12 mouse cellular contexts compared by ENCODE assay signal in the genomic region with DNA sequence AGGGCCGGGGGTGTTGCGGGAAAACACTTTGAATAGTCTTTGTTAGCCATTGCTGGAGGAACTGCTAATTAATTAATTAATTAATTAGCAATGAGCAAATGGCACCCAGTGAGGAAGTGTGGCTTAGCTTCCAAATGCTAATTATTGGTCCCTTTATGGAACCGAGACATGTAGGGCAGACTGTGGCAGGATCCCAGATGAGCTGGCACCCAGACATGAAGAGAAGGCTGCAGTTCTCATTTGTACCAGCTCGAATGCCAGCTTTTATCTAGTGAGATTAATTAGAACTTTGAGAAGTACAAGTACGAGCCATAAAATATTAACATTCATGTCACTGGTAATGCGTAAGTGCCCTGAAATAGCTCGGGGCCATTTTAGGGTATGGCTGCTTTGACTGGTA. TPM values are rescaled to one million over a fixed set of nuclear protein-coding genes. Genes with fewer than 3 reads are reported as not detected.
DNase-seq lines count a peak whose midpoint lies in the region; ATAC-seq lines count a peak whose summit lies in the region.
"Had no signal": no experiment of that assay in that cellular context is flagged by ENCODE, and none has a peak within 500 bp of the region (broad histone marks: within the 10 kb centered on the region; RNA-seq: fewer than 3 reads in every experiment).

No protein-coding gene starts in this region.

- 83% methylated on average over 7 of the region's 7 CpGs for WGBS in heart, embryonic 11.5 days (ENCODE audit: insufficient replicate concordance)
- WGBS in forebrain, embryonic 13.5 days = 40% methylated on average over 7 of the region's 7 CpGs
- 89% methylated on average over 7 of the region's 7 CpGs for WGBS in liver, embryonic 11.5 days

- H3K27me3 ChIP-seq in heart, embryonic 11.5 days (ENCODE audit: control insufficient read depth, insufficient read depth, low read length) = 0 out of 2 replicates have a peak, but pooled peaks cover 4% of the 10 kb centered on the region
- H3K27me3 ChIP-seq in forebrain, embryonic 13.5 days = no peaks in the 10 kb centered on the region
- H3K27me3 ChIP-seq in liver, embryonic 11.5 days (replicated peaks; ENCODE audit: control insufficient read depth, insufficient read depth, low read length) = no peaks in the 10 kb centered on the region

- intact Hi-C loops in heart, postnatal 10 days (cut with DNase I) = no loop called here

- H3K4me2 ChIP-seq in heart, embryonic 11.5 days = no peak overlapping the region
- H3K4me2 ChIP-seq in forebrain, embryonic 13.5 days = peak overlapping the region; percentile 6; the same call in 1 of the 2 replicates
- H3K4me2 ChIP-seq in liver, embryonic 11.5 days = no peak overlapping the region

- H3K4me1 ChIP-seq in heart, embryonic 11.5 days (ENCODE audit: control insufficient read depth, insufficient read depth, low read length) = peaks cover 5% of the 10 kb centered on the region; the same call in 1 of the 2 replicates
- peaks cover 39% of the 10 kb centered on the region for H3K4me1 ChIP-seq in forebrain, embryonic 13.5 days
- H3K4me1 ChIP-seq in liver, embryonic 11.5 days (replicated peaks; ENCODE audit: control insufficient read depth, insufficient read depth, low read length) = no peaks in the 10 kb centered on the region

- no peak overlapping the region for H3K9ac ChIP-seq in heart, embryonic 11.5 days (ENCODE audit: low read depth, low read length)
- H3K9ac ChIP-seq in forebrain, embryonic 13.5 days = no peak overlapping the region
- no peak overlapping the region for H3K9ac ChIP-seq in liver, embryonic 11.5 days (ENCODE audit: low read depth, low read length)

- no peak for ATAC-seq in heart, embryonic 11.5 days (replicated peaks; ENCODE audit: insufficient number of reproducible peaks, low FRiP score, low TSS enrichment)
- peak; percentile 91 for ATAC-seq in forebrain, embryonic 13.5 days
- ATAC-seq in liver, embryonic 11.5 days (replicated peaks; ENCODE audit: low FRiP score) = no peak

- no peak overlapping the region for H3K4me3 ChIP-seq in heart, embryonic 11.5 days (ENCODE audit: low read depth, low read length)
- no peak overlapping the region for H3K4me3 ChIP-seq in forebrain, embryonic 13.5 days
- no peak overlapping the region for H3K4me3 ChIP-seq in liver, embryonic 11.5 days (ENCODE audit: low read depth, low read length)

- H3K9me3 ChIP-seq in heart, embryonic 11.5 days (replicated peaks; ENCODE audit: control insufficient read depth, low read length) = no peaks in the 10 kb centered on the region
- no peaks in the 10 kb centered on the region for H3K9me3 ChIP-seq in forebrain, embryonic 13.5 days (replicated peaks)
- no peaks in the 10 kb centered on the region for H3K9me3 ChIP-seq in liver, embryonic 11.5 days (ENCODE audit: control insufficient read depth, low read length)
- H3K9me3 ChIP-seq: G1E had no signal

- DNase-seq in heart, postnatal 10 days = peak; percentile 15
- DNase-seq in layer of hippocampus, adult 8-10 months (ENCODE audit: low spot score in 2 of 2) = peak; percentile 72 to 77
- DNase-seq in right cerebral cortex, adult 2 months (ENCODE audit: low spot score in 2 of 2) = peak; percentile 13 to 21
- DNase-seq in adrenal gland, adult 8-10 months = no peak
- no peak for DNase-seq in embryo, embryonic 9.5 days (ENCODE audit: extremely low spot score)
- no peak for DNase-seq in liver, embryonic 11.5 days (ENCODE audit: low spot score)
- DNase-seq: gastrocnemius, postnatal 14 days; kidney, postnatal 4 days; lung, postnatal 10 days had no signal

- no peaks in the 10 kb centered on the region for H3K36me3 ChIP-seq in heart, embryonic 11.5 days (ENCODE audit: control insufficient read depth, insufficient read depth, low read length)
- no peaks in the 10 kb centered on the region for H3K36me3 ChIP-seq in forebrain, embryonic 13.5 days (ENCODE audit: poor library complexity, severe bottlenecking)
- H3K36me3 ChIP-seq in liver, embryonic 11.5 days (ENCODE audit: control insufficient read depth, insufficient read depth, low read length) = no peaks in the 10 kb centered on the region

- H3K27ac ChIP-seq in heart, embryonic 11.5 days (ENCODE audit: low read depth, low read length) = no peak overlapping the region
- peak overlapping the region; percentile 53; the same call in 1 of the 2 replicates for H3K27ac ChIP-seq in forebrain, embryonic 13.5 days
- no peak overlapping the region for H3K27ac ChIP-seq in liver, embryonic 11.5 days (ENCODE audit: low read depth, low read length)

RNA-seq across cellular contexts. Expression of gene Xrcc2, which starts 53.2 kb away (rescaled TPM):
- 1 to 10 TPM; 5.6 to 7.2 TPM for total RNA-seq in heart, postnatal 10 days (2021)
- polyA plus RNA-seq in heart, embryonic 11.5 days (2014; fragmentation: Nextera tagmentation; extraction: Ambion mirVana) = 10.0 and 11.1 TPM in 2 replicates
- 10.8 and 11.3 TPM in 2 replicates for polyA plus RNA-seq in forebrain, embryonic 13.5 days (2015; fragmentation: Nextera tagmentation; extraction: Ambion mirVana)
- total RNA-seq in layer of hippocampus, adult 8-10 months (2022) = 1 to 10 TPM; 5.9 to 9.2 (median 7.8) TPM
- 1 to 10 TPM; 4.6 to 7.7 (median 5.9) TPM for total RNA-seq in adrenal gland, adult 8-10 months (2022)
- polyA plus RNA-seq in liver, embryonic 11.5 days (2014; fragmentation: Nextera tagmentation; extraction: Ambion mirVana) = 12.5 and 13.6 TPM in 2 replicates

Comparison
In these comparisons a context has a peak if more than half of its experiments do, and no peak if none do; other contexts are left out.
1. DNase-seq: peak in heart, postnatal 10 days (2 of 2), layer of hippocampus, adult 8-10 months (2 of 2) and right cerebral cortex, adult 2 months (2 of 2); none in adrenal gland, adult 8-10 months (single experiment), embryo, embryonic 9.5 days (single experiment) and liver, embryonic 11.5 days (single experiment).